Mouse (Mus musculus): ENCODE measurements at regions not wholly inside any gene's neighbourhood (a gene's known extent, or its start where the extent isn't known, plus 50 kb on each side); places are given as distances from the start of the nearest gene placed in this dataset.

DNA sequence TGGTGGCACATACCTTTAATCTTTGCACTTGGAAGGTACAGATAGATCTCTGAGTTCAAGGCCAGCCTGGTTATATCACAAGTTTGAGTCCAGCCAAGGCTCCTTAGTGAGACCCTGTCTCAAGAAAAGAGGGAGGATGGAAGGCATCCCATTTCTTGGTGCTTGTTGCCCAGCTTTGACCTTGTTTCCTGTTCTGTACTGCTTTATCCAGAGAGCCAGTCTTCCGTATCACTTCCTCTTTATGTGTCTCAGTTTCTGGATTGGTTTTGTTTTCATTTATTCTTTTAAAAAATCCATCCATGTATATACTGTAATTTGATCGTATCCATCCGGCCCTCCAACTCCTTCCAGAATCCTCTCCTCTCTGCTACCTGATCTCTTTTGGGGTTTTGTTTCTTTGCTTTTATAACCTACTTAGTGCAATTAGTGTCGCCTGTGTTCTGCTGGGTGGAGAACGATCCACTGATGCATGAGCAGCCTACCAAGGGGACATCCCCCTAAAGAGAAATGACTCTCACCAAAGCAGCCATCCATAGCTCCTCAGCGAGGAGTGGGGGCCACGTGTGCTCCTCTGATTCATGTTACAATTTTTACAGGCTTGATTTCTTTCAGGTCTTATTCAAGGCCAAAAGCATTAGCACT is 52.4 kb upstream of the Emcn start:
- Histone ChIP-seq H3K79me2 (ENCODE audit: control insufficient read depth, insufficient read depth, low read length) (no peaks in the 10 kb centered on the region), H3K9ac (ENCODE audit: low read depth, low read length) (no peak overlapping the region), H3K4me1 (ENCODE audit: control insufficient read depth, insufficient read depth, low read length) (no peaks in the 10 kb centered on the region), H3K4me3 (ENCODE audit: insufficient read depth, low read depth, low read length) (no peak overlapping the region), H3K27me3 (ENCODE audit: control insufficient read depth, insufficient read depth, low read length) (no peaks in the 10 kb centered on the region), H3K36me3 (ENCODE audit: control insufficient read depth, insufficient read depth, low read length) (no peaks in the 10 kb centered on the region), H3K27ac (replicated peaks; ENCODE audit: insufficient read depth, low read depth, low read length) (no peak overlapping the region)
- DNase-seq (ENCODE audit: extremely low read depth, low read depth, low spot score): no peak
- no peak for TF ChIP-seq CTCF (IDR thresholded peaks at IDR 0.05; ENCODE audit: low read depth, low read length)
- TF ChIP-seq POLR2A (IDR thresholded peaks at IDR 0.05; ENCODE audit: extremely low read depth, insufficient read depth, low read length): no peak
- 83% methylated on average over 7 of the region's 7 CpGs for whole genome bisulfite sequencing

DNA sequence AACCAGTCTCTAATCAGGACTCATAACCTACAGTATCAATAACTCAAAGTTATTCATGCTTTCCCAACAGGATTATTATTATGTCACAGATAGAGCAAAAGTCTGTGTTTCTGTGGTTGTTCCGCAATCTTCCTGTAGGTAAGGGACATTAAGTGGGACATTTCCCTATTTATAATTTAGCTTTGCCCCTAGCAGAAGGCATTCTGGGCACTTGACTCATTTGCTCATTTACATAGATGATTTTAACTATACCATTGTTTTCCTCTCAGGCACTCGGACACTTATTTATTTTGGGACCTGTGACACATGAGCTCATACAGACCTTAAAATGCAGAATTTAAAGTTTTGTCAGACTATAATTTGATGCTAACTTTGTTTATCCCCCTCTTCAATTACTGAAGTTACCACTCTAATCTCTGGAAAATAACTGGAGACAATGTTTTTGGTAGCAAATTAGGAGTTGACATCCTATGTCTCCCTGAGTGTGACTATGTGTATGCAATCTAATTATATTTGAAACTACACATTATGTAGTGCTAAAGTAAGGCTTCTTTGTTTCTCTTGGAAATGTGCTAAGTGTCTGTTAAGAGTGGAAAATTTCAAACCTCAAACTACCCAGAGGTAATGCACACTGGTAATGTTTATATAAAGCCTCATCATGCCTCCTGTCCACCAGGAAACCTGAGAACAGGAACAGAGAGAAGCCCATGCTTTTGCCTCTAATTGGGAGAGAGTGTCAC is 51.8 kb upstream of the Emcn start:
- 91% methylated on average over 2 of the region's 2 CpGs for WGBS
- Histone ChIP-seq H3K79me2 (ENCODE audit: control insufficient read depth, insufficient read depth, low read length) (no peaks in the 10 kb centered on the region), H3K4me1 (ENCODE audit: control insufficient read depth, insufficient read depth, low read length) (no peaks in the 10 kb centered on the region), H3K27ac (replicated peaks; ENCODE audit: insufficient read depth, low read depth, low read length) (no peak overlapping the region), H3K27me3 (ENCODE audit: control insufficient read depth, insufficient read depth, low read length) (no peaks in the 10 kb centered on the region), H3K36me3 (ENCODE audit: control insufficient read depth, insufficient read depth, low read length) (no peaks in the 10 kb centered on the region), H3K9ac (ENCODE audit: low read depth, low read length) (no peak overlapping the region), H3K4me3 (ENCODE audit: insufficient read depth, low read depth, low read length) (no peak overlapping the region)
- DNase-seq (ENCODE audit: extremely low read depth, low read depth, low spot score): no peak
- TF ChIP-seq POLR2A (IDR thresholded peaks at IDR 0.05; ENCODE audit: extremely low read depth, insufficient read depth, low read length): no peak
- no peak for TF ChIP-seq CTCF (IDR thresholded peaks at IDR 0.05; ENCODE audit: low read depth, low read length)

DNA sequence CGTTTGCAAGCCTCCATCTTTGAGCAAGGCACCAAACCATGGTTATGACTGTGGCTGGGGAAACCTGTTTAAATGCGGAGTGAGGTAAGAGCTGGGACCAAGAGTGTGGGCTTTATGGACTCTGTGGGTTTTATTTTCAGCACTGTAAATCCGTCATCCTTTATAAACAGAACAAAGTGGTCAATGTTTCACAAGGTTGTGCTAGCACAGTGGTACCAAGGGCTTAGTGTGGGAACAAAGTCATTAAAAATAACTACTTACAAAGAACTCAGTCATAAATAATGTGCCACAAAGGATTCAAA is 51.2 kb upstream of the Emcn start:
- TF ChIP-seq POLR2A (IDR thresholded peaks at IDR 0.05; ENCODE audit: extremely low read depth, insufficient read depth, low read length): no peak
- no peak for TF ChIP-seq CTCF (IDR thresholded peaks at IDR 0.05; ENCODE audit: low read depth, low read length)
- Histone ChIP-seq H3K36me3 (ENCODE audit: control insufficient read depth, insufficient read depth, low read length) (no peaks in the 10 kb centered on the region), H3K27me3 (ENCODE audit: control insufficient read depth, insufficient read depth, low read length) (no peaks in the 10 kb centered on the region), H3K4me3 (ENCODE audit: insufficient read depth, low read depth, low read length) (no peak overlapping the region), H3K9ac (ENCODE audit: low read depth, low read length) (no peak overlapping the region), H3K4me1 (ENCODE audit: control insufficient read depth, insufficient read depth, low read length) (no peaks in the 10 kb centered on the region), H3K27ac (replicated peaks; ENCODE audit: insufficient read depth, low read depth, low read length) (no peak overlapping the region), H3K79me2 (ENCODE audit: control insufficient read depth, insufficient read depth, low read length) (no peaks in the 10 kb centered on the region)
- WGBS: 79% methylated on average over 3 of the region's 3 CpGs
- no peak for DNase-seq (ENCODE audit: extremely low read depth, low read depth, low spot score)
